Mouse (Mus musculus) hindbrain, embryonic 16.5 days (tissue): ENCODE results near the gene Nek8. TPM values are rescaled to one million over a fixed set of nuclear protein-coding genes. Genes with fewer than 3 reads are reported as not detected.

Experiments
- ATAC-seq: fragments of 200-750 bp; cut with Nextera tagmentation; 2 replicates; pipeline ENCODE4 v1.8.0; 2017; ENCODE audit warnings: moderate TSS enrichment, moderate library complexity
- H3K27ac ChIP-seq: fragments of 300-500 bp; sonication (generic); 2 replicates; pipeline ENCODE4 v1.5.1; 2014; ENCODE audit warnings: low read depth, mild to moderate bottlenecking, control low read depth, low read length, moderate library complexity
- H3K27me3 ChIP-seq: fragments of 300-500 bp; sonication (generic); replicated peaks from 2 replicates; pipeline ENCODE4 v1.6.1; 2014; ENCODE audit warnings: low read length; ENCODE audit not compliant: control insufficient read depth, insufficient read depth
- H3K36me3 ChIP-seq: fragments of 300-500 bp; sonication (generic); 2 replicates; pipeline ENCODE4 v1.6.1; 2014; ENCODE audit warnings: mild to moderate bottlenecking, low read length, moderate library complexity, mixed read lengths; ENCODE audit not compliant: control insufficient read depth, insufficient read depth
- H3K4me1 ChIP-seq: fragments of 300-500 bp; sonication (generic); 2 replicates; pipeline ENCODE4 v1.6.1; 2014; ENCODE audit warnings: low read depth, low read length; ENCODE audit not compliant: control insufficient read depth, insufficient read depth
- H3K4me2 ChIP-seq: fragments of 300-500 bp; sonication (generic); 2 replicates; pipeline ENCODE4 v1.6.1; 2014; ENCODE audit warnings: mild to moderate bottlenecking, low read length, control low read depth, moderate library complexity
- H3K4me3 ChIP-seq: fragments of 300-500 bp; sonication (generic); 2 replicates; pipeline ENCODE4 v1.5.1; 2014; ENCODE audit warnings: mild to moderate bottlenecking, low read length, control low read depth, moderate library complexity
- H3K9ac ChIP-seq: fragments of 300-500 bp; sonication (generic); 2 replicates; pipeline ENCODE4 v1.6.1; 2014; ENCODE audit warnings: low read depth, mild to moderate bottlenecking, control low read depth, low read length, moderate library complexity
- H3K9me3 ChIP-seq: fragments of 300-500 bp; sonication (generic); 2 replicates; pipeline ENCODE4 v1.6.1; 2014; ENCODE audit warnings: mild to moderate bottlenecking, low read length, moderate library complexity; ENCODE audit not compliant: control insufficient read depth
- WGBS: fragments of 180-500 bp; shearing (Covaris S2); extraction: QIAGEN DNeasy Blood & Tissue Kit; methylation state at CpG from one replicate; pipeline ENCODE4 v1.1.7; 2014; 5-methylcytosine and 5-hydroxymethylcytosine counted together
- polyA plus RNA-seq: library from polyadenylated mRNA; unstranded; fragments of >200 nt; fragmentation: Nextera tagmentation; extraction: Ambion mirVana; gene quantifications from 2 replicates; pipeline ENCODE4 v1.2.1, GENCODE M21; 2015

The Nek8 gene
- polyA plus RNA-seq, 1 experiment from 2014 or later, result 7.1 TPM

DNA sequence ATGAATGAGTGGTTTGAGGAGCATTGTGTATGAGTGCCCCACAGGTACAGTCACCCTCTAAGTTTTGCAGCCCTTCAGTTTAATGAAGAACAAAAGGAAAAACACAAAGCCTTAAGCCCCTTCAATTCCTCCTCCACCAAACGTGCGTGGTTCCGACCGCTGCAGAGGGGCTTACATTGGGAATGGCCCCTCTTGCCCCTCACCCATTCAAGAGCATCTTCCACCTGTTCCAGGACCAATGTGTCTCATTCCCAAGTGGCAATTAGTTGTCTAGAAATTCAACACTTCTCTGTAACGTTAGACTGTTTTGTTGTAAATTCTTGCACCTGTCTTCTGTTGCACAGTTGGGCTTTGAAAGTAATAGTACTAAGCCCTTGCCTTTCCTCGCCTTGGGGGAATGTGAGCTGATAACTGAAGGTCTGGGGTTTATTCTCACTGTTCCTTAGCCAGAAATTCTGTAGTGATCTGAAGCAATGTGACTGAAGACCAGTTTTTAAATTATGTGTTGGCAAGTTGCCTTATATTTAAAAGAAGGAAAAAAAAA, 20.2 kb downstream of the Nek8 start:
- no peak for ATAC-seq
- Histone ChIP-seq H3K36me3 (peaks cover 32% of the 10 kb centered on the region), H3K4me2 (no peak overlapping the region), H3K27ac (no peak overlapping the region), H3K9ac (no peak overlapping the region), H3K9me3 (no peaks in the 10 kb centered on the region), H3K4me3 (no peak overlapping the region), H3K27me3 (no peaks in the 10 kb centered on the region), H3K4me1 (peaks cover 35% of the 10 kb centered on the region)
- WGBS, result 78% methylated on average over 6 of the region's 6 CpGs

DNA sequence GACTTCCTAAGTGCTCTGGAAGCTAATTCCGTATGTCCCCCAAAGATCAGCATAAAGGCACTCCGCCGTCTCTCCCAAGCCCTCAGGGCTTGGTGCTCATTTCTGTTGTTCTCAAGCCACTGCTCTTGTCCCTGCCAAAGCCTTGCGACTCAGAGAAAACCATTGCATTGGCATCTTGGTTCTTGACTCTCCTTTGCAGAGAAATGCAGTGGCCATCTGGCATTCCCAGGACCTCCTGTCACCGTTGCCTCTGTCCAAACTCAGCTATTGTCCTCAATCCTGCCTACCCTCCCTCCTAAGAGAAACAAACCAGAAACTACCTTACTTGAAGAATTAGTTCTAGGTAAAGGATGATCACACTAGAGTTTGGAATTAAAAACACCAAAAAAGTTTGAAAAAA, 20.8 kb downstream of the Nek8 start:
- no peaks in the 10 kb centered on the region for H3K9me3 ChIP-seq
- no peaks in the 10 kb centered on the region for H3K27me3 ChIP-seq
- H3K4me1 ChIP-seq, result peaks cover 35% of the 10 kb centered on the region
- ATAC-seq, result no peak
- H3K36me3 ChIP-seq, result peaks cover 30% of the 10 kb centered on the region
- H3K4me3 ChIP-seq, result no peak overlapping the region
- no peak overlapping the region for H3K27ac ChIP-seq
- no peak overlapping the region for H3K4me2 ChIP-seq
- H3K9ac ChIP-seq, result no peak overlapping the region
- WGBS, result 66% methylated on average over 5 of the region's 5 CpGs

DNA sequence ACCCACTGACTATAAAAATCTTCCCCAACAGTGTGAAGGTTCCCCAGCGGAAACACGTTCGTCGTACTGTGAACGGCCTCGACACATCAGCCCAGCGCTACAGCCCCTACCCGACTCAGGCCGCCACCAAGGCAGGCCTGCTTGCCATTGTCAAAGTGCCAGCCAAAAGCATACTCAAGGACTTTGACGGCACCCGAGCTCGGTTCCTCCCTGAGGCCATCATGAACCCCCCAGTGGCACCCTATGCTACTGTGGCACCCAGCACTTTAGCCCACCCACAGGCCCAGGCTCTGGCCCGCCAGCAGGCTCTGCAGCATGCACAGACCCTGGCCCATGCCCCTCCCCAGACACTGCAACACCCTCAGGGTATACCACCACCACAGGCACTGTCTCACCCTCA, 22.7 kb downstream of the Nek8 start:
- ATAC-seq, result no peak
- 54% methylated on average over 13 of the region's 13 CpGs for WGBS

DNA sequence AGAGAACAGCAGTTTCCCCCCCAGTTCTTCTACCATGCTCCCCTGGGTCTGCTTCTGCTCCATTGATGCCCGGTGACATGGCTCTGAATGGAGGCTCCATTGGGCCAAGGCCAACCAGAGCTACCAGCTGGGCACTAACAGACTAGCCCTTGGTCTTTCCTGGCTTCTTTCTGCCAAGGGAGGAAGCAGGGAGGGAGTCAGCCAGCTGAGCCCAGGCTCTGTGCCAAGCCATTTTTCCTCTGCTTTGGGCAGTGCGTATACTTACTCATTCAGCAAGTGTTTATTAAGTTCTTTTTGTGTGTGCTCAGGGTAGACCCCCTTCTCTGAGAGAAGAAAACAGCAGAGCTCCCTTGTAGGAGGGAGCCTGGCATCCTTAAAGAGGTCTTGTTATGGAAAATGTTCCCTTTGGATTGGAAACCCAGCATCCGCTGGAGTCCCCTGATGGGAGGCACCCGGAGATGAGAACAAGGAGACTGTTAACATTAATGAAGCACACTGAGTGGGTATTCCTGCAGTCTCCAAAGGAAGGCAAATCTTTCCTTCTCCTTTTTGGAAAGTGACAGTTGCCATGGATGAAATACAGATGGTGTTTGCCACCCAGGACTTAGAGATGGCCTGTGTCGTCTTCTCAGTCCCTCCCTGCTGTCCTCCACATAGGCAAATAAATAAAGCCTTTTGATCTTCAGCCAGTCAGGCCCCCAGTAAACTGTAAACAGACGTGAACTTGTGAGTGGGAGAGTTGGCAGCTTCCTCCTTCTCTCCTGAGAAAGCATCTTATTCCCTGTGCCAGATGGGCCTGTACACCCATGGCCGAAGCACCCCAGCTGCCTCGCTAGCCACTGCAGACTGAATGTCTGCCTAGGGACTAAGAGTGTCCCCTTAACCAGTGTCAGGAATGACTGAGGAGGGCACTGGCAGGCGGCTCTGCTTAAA, 23.9 kb downstream of the Nek8 start:
- H3K9me3 ChIP-seq, result no peaks in the 10 kb centered on the region
- peaks cover 13% of the 10 kb centered on the region for H3K36me3 ChIP-seq
- no peaks in the 10 kb centered on the region for H3K27me3 ChIP-seq
- no peak overlapping the region for H3K9ac ChIP-seq
- ATAC-seq, result peak; percentile 89
- peak overlapping the region; percentile 80 for H3K27ac ChIP-seq
- H3K4me3 ChIP-seq, result no peak overlapping the region
- H3K4me2 ChIP-seq, result peak overlapping the region; percentile 15; the same call in 1 of the 2 replicates
- peaks cover 31% of the 10 kb centered on the region for H3K4me1 ChIP-seq
- WGBS, result 26% methylated on average over 9 of the region's 9 CpGs

More for the DNA sequence above, 22.7 kb downstream of the Nek8 start:
- no peaks in the 10 kb centered on the region for H3K9me3 ChIP-seq
- peaks cover 35% of the 10 kb centered on the region for H3K4me1 ChIP-seq
- H3K9ac ChIP-seq, result 0 out of 2 replicates have a peak overlapping the region, but pooled peaks have one; percentile 14
- H3K27ac ChIP-seq, result peak overlapping the region; percentile 71
- H3K27me3 ChIP-seq, result no peaks in the 10 kb centered on the region
- H3K36me3 ChIP-seq, result peaks cover 20% of the 10 kb centered on the region
- no peak overlapping the region for H3K4me3 ChIP-seq
- no peak overlapping the region for H3K4me2 ChIP-seq

DNA sequence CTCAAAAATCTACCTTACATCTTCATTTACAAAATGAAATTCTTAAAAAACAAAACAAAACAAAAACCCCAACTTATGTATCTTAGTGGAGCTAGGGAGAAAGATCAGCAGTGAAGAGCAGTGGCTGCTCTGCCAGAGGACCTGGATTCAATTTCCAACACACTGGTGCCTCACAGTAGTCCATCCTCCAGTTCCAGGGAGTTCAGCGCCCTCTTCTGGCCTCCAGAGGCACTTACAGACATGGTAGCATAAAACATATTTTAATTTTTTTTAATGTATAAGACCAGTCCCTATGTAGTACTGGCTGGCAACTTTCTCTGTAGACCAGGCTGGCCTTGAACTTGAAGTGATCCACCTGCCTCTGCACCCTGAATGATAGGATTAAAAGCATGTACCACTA, 25.3 kb downstream of the Nek8 start:
- Histone ChIP-seq H3K36me3 (peaks cover 19% of the 10 kb centered on the region), H3K27me3 (no peaks in the 10 kb centered on the region), H3K9me3 (no peaks in the 10 kb centered on the region), H3K4me2 (no peak overlapping the region), H3K27ac (no peak overlapping the region), H3K4me3 (no peak overlapping the region), H3K9ac (no peak overlapping the region), H3K4me1 (peaks cover 30% of the 10 kb centered on the region)
- ATAC-seq, result no peak
- WGBS, result 35% methylated on average over 1 of the region's 1 CpGs

DNA sequence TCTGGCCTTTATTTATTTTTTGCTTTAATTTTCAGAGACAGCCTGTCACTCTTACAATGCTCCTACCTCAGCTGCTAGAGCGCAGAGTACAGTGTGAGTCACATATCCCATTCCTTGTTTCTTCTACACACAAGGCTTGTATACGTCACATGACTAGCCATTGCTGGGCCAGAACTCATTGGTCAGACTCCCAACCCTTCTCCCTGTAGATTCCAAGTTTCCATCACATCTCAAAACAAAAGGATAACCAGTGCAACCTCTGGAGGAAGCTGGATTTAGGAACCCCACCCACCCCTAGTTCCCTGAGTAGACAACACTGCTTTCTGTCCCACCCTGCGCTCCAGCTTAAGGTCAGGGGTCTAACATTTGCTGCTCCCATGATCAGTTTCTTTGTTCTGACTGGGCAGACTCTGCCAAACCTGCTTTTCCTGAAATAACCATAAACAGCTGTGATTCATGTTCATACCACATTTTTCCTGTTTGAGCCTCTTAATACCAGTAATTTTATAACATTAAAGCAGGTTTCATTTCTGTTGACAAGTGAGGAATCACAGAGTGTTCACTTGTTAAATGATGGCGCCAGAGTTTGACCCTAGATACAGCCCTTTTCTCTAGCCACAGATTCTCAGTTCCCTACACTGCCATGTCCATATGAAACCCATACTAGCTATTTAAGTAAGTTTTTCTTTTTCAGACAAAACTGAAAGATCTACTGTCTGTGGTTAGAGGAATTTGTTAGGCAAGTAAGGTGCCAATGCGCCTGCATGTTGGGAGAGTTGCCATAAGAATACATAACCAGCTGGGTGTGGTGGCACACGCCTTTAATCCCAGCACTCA, 29.6 kb downstream of the Nek8 start:
- peaks cover 16% of the 10 kb centered on the region for H3K36me3 ChIP-seq
- H3K9ac ChIP-seq, result no peak overlapping the region
- no peak overlapping the region for H3K27ac ChIP-seq
- WGBS, result 93% methylated on average over 6 of the region's 6 CpGs
- no peaks in the 10 kb centered on the region for H3K9me3 ChIP-seq
- no peaks in the 10 kb centered on the region for H3K27me3 ChIP-seq
- H3K4me3 ChIP-seq, result no peak overlapping the region
- H3K4me1 ChIP-seq, result peaks cover 2% of the 10 kb centered on the region; the same call in 1 of the 2 replicates
- no peak for ATAC-seq
- no peak overlapping the region for H3K4me2 ChIP-seq

DNA sequence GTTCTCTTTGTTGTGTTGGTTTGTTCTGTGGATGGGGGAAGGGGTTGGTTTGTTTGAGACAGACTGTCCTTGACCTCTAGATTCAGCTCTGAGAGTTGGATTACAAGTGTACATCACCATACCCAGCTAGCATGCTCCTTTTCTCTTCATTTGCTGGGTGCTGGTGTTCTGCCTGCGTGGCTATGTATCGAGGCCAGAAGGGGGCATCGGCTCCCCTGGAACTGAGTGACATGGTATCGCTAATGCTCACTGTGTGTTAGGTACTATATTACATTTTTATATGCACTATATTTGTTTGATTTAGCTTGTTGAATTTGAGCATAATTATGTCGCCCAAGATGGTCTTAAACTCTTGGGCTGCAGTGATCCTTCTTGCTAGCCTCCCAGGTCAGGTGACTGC, 30.3 kb downstream of the Nek8 start:
- no peak overlapping the region for H3K4me2 ChIP-seq
- H3K9me3 ChIP-seq, result no peaks in the 10 kb centered on the region
- H3K9ac ChIP-seq, result no peak overlapping the region
- no peak for ATAC-seq
- peaks cover 16% of the 10 kb centered on the region for H3K36me3 ChIP-seq
- no peak overlapping the region for H3K4me3 ChIP-seq
- no peak overlapping the region for H3K27ac ChIP-seq
- H3K27me3 ChIP-seq, result no peaks in the 10 kb centered on the region
- WGBS, result 87% methylated on average over 5 of the region's 5 CpGs
- H3K4me1 ChIP-seq, result no peaks in the 10 kb centered on the region

DNA sequence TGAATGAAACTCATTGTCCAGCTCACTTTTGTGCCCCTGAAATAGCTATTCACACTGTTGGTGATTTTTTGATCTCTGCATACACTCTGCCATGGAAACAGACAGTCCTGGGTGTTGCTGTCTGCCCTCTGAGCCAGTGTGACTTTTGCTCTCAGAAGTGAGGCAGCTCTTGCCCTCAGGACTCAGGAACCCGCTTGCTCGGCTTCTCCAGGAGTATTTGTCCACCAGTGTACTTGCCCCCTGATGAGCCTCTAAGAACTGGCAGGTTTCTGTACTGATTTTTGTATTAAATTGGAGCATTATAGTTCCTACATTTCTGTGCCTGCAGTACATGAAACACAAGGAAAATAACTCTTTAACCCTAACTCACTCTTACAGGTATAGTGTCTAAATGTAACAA, 33.0 kb downstream of the Nek8 start:
- ATAC-seq, result no peak
- Histone ChIP-seq H3K27me3 (no peaks in the 10 kb centered on the region), H3K36me3 (peaks cover 14% of the 10 kb centered on the region), H3K4me1 (no peaks in the 10 kb centered on the region), H3K9me3 (no peaks in the 10 kb centered on the region), H3K4me2 (no peak overlapping the region), H3K9ac (no peak overlapping the region), H3K27ac (no peak overlapping the region), H3K4me3 (no peak overlapping the region)
- WGBS, result 75% methylated on average over 2 of the region's 2 CpGs

DNA sequence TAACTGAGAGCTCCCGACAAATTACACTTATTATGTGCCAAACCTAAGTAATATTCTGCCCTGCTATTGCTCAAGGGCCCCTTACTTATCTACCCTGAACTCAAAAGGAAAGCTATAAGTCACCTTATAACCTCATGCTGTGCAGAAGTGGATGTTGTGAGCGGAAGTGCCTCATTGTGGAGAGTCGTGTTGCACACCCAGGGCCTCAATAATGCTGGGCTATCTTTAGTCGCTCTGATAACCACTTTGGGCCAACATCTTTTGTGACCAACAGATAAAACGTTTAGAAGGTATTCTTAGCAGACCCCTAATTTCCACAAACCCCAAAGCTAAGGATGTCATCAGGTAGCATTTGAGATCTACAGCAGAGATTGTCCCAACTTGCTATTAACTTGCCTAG, 35.8 kb downstream of the Nek8 start:
- 86% methylated on average over 5 of the region's 5 CpGs for WGBS
- H3K4me1 ChIP-seq, result no peaks in the 10 kb centered on the region
- ATAC-seq, result no peak

More for the DNA sequence above, 35.8 kb downstream of the Nek8 start:
- H3K9me3 ChIP-seq, result no peaks in the 10 kb centered on the region
- peaks cover 7% of the 10 kb centered on the region for H3K36me3 ChIP-seq
- no peaks in the 10 kb centered on the region for H3K27me3 ChIP-seq
- H3K4me3 ChIP-seq, result no peak overlapping the region
- no peak overlapping the region for H3K27ac ChIP-seq
- H3K4me2 ChIP-seq, result no peak overlapping the region
- H3K9ac ChIP-seq, result no peak overlapping the region
